Mouse (Mus musculus) common myeloid progenitor, adult 5-6 weeks (primary cell): ENCODE data around the gene Acap3. TPM values are rescaled to one million over a fixed set of nuclear protein-coding genes. Genes with fewer than 3 reads are reported as not detected.
A peak's percentile ranks its signal among the peaks of the same experiment; 100 is the strongest.

Experiments
- ATAC-seq: replicated peaks from 2 replicates; pipeline ENCODE4 v1.8.0; 2016; ENCODE audit warnings: low read depth, mild to moderate bottlenecking, moderate TSS enrichment, inconsistent platforms; ENCODE audit not compliant: poor library complexity, severe bottlenecking
- total RNA-seq: library from RNA; stranded (forward); fragments of 200-1000, 187-1606 nt; gene quantifications from 2 replicates; pipeline ENCODE4 v1.2.3, GENCODE M21; 2017

Acap3 gene
- 18.0 and 20.1 TPM in 2 replicates for total RNA-seq

- ATAC-seq, result peak; percentile 67
These were observed at the start of gene Acap3, which contains the start of gene Pusl1 for GRCm38 (mm10) chr4:155891551-155892001. Gene Acap3 (plus strand): TSS chr4:155891822. Gene Pusl1 (minus strand): TSS chr4:155891781.

GRCm38 (mm10) chr4:155843231-155843630 is 48.4 kb upstream of the Acap3 start:
- ATAC-seq, result no peak

GRCm38 (mm10) chr4:155846871-155847578 is 44.6 kb upstream of the Acap3 start, which contains the start of gene Dvl1:
Gene Dvl1 (plus strand): TSS chr4:155847402.
- ATAC-seq, result peak; percentile 71

GRCm38 (mm10) chr4:155847591-155848352 is 43.9 kb upstream of the Acap3 start:
- peak; percentile 21; the same call in 1 of the 2 replicates for ATAC-seq

GRCm38 (mm10) chr4:155848434-155849095 is 43.1 kb upstream of the Acap3 start:
- ATAC-seq, result no peak

- ATAC-seq, result no peak
These were observed 42.2 kb upstream of the Acap3 start for GRCm38 (mm10) chr4:155849391-155849790.

GRCm38 (mm10) chr4:155849792-155850451 is 41.7 kb upstream of the Acap3 start:
- no peak for ATAC-seq

- ATAC-seq, result no peak
These were observed 40.3 kb upstream of the Acap3 start for GRCm38 (mm10) chr4:155851368-155851767.

GRCm38 (mm10) chr4:155851951-155852411 is 39.6 kb upstream of the Acap3 start:
- ATAC-seq, result no peak

GRCm38 (mm10) chr4:155853421-155853820 is 38.2 kb upstream of the Acap3 start:
- no peak for ATAC-seq

- ATAC-seq, result no peak
These were observed 36.6 kb upstream of the Acap3 start for GRCm38 (mm10) chr4:155854991-155855390.

- peak; percentile 34; the same call in 1 of the 2 replicates for ATAC-seq
These were observed 35.6 kb upstream of the Acap3 start for GRCm38 (mm10) chr4:155856071-155856470.

- no peak for ATAC-seq
These were observed 34.7 kb upstream of the Acap3 start for GRCm38 (mm10) chr4:155856881-155857280.

GRCm38 (mm10) chr4:155859318-155859717 is 32.3 kb upstream of the Acap3 start:
- ATAC-seq, result peak; percentile 77

GRCm38 (mm10) chr4:155861787-155862186 is 29.8 kb upstream of the Acap3 start:
- ATAC-seq, result no peak

- no peak for ATAC-seq
These were observed 28.6 kb upstream of the Acap3 start, which contains the start of gene Tas1r3 for GRCm38 (mm10) chr4:155863001-155863400. Gene Tas1r3 (minus strand): TSS chr4:155863362.

GRCm38 (mm10) chr4:155868614-155869298 is 22.9 kb upstream of the Acap3 start:
- peak; percentile 28 for ATAC-seq

- ATAC-seq, result peak; percentile 96
These were observed 22.1 kb upstream of the Acap3 start, which contains the start of the genes Cptp and Ints11 for GRCm38 (mm10) chr4:155869317-155870033. Gene Cptp (minus strand): TSS chr4:155869440. Gene Ints11 (plus strand): TSS chr4:155869546.
